Mouse (Mus musculus): ENCODE results near the gene Mydgf. TPM values are rescaled to one million over a fixed set of nuclear protein-coding genes. Genes with fewer than 3 reads are reported as not detected.
A peak's percentile ranks its signal among the peaks of the same experiment; 100 is the strongest.

Mydgf gene
- total RNA-seq, 2 experiments from 2014 or later, result 42.4 to 47.5 TPM

GRCm38 (mm10) chr17:56194765-56195164 is 11.0 kb upstream of the Mydgf start:
- no peak for DNase-seq (ENCODE audit: low spot score in 2 of 2)

- no peak for DNase-seq (ENCODE audit: low spot score in 2 of 2)
Measured at GRCm38 (mm10) chr17:56194357-56194756, 10.6 kb upstream of the Mydgf start.

- no peak for DNase-seq (ENCODE audit: low spot score in 2 of 2)
Measured at GRCm38 (mm10) chr17:56191266-56191665, 7.5 kb upstream of the Mydgf start.

DNA sequence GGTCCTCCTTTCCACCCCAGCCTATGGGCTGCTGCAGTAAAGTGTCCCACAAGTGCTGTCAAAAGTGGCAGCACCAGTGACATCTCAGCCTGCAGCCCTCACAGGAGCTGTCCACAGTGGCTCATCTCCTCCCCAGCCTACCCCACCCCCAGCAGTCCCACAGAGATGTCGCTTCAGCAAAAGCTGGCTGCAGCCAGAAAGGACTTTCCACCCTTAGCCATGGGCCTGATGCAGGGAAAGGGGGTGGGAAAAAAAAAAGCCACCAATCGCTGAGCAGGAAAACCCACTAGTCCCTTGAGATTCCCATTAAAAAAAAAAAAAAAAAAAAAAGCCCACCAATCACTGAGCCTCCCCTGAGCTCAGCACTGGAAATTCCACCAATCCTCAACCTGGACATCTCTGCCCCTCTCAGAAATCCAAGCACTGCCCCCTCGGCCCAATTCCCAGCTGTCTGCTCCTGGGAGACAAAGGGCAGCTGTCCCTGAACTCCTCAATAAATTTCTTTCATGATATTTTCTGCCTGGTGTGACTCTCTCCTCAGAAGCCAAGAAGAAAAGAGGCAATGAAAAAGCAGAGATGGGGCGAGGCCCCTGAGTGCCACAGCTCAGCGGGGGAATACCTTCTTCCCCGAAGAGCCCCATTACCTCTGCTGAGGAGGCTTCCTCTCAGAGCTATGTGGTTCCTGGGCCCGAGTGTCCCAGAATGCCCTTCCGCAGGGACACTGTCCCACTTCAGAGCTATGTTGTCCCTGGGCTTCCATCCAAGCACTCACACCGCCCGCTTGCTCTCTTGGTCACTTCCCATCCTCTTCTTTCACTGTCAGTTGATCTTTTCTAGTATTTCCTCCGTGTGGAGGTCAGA is 1.8 kb upstream of the Mydgf start:
- peak in 1 of 2 experiments; percentile 51 for DNase-seq (ENCODE audit: low spot score in 2 of 2)

DNA sequence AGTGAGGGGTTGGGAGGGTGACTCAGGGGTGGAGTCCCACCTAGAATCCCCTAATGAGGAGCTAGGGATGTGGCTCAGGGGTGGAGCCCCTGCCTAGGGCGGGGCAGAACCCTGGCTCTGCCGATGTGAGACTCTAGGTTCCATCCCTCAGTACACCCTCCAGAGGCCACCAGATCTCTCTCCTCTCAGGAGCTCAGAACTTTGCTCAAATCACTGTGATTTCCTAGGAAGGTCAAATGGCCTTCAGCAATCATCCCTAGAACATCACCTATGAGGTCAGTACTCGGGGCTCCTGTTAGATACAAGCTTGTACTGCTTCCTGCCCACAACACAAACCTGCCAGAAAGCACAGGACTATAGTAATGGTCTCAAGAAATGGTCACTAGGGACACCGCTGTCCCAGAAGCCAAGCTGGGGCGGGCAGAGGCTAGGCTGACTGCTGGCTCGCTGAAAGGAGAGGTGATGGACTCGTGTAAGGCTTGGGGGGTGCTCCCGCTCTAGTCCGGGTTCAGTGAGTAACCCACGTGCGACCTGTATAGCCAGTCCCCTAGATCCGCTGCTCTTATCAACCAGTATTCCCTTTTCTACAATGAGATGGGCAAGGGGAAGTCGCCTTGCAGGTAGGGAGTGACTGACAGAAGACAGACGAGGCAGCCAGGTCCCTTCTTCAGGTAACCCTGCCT is 604 bp downstream of the Mydgf start:
- DNase-seq (ENCODE audit: low spot score in 2 of 2), result no peak

- no peak for DNase-seq (ENCODE audit: low spot score in 2 of 2)
Measured at GRCm38 (mm10) chr17:56175416-56175815, 8.3 kb downstream of the Mydgf start.

DNA sequence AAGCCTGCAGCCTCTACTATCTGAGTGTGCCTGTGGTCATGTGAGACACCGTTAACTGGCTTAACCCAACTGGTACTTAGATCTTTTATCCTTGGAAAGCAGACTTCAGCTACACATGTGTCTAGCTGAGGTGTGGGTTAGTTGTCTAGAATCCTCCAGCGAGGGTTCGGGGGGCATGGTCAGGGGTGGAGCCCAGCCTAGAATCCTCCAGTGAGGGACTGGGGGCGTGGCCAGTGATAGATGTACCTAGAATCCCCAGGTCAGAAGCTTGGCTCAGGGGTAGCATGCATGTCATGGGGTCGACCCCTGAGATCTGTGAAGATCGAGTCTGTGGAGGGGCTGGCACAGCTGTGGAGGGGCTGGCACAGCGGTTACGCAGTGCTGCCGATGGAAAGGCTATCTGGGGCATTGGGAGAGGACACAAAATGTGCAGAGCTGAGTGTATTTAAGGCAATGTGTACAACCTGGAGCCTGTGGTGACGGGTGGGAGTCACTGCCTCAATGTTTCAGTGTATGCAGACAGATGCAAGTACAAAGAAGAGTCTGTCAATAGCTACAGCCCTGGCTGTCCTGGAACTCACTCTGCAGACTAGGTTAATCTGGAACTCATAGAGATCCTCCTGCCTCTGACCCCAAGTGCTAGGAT is 10.2 kb downstream of the Mydgf start:
- DNase-seq (ENCODE audit: low spot score in 2 of 2), result no peak

- no peak for DNase-seq (ENCODE audit: low spot score in 2 of 2)
Measured at GRCm38 (mm10) chr17:56171881-56172280, 11.8 kb downstream of the Mydgf start.

DNA sequence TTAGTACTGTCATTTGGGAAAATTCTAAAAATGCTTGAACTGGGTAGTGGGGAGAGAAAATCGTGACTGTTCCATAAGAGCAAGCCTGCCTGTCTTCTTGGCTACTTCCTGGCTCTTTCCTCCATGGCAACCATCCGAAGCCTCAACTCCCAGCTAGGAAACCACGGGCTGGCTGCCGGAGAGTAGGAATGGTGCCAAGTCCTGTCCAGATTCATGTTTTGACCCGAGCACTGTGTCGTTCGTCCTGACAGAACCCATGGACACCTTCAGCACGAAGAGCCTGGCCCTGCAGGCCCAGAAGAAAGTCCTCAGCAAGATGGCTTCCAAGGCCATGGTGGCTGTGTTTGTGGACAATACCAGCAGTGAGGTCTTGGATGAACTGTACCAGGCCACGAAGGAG is 12.3 kb downstream of the Mydgf start:
- DNase-seq (ENCODE audit: low spot score in 2 of 2), result no peak

- no peak for DNase-seq (ENCODE audit: low spot score in 2 of 2)
Measured at GRCm38 (mm10) chr17:56170636-56171035, 13.1 kb downstream of the Mydgf start.

- DNase-seq (ENCODE audit: low spot score in 2 of 2), result no peak
Measured at GRCm38 (mm10) chr17:56169830-56170229, 13.9 kb downstream of the Mydgf start.

- DNase-seq (ENCODE audit: low spot score in 2 of 2), result no peak
Measured at GRCm38 (mm10) chr17:56165671-56166070, 18.0 kb downstream of the Mydgf start.

GRCm38 (mm10) chr17:56164510-56164909 is 19.2 kb downstream of the Mydgf start:
- no peak for DNase-seq (ENCODE audit: low spot score in 2 of 2)

DNA sequence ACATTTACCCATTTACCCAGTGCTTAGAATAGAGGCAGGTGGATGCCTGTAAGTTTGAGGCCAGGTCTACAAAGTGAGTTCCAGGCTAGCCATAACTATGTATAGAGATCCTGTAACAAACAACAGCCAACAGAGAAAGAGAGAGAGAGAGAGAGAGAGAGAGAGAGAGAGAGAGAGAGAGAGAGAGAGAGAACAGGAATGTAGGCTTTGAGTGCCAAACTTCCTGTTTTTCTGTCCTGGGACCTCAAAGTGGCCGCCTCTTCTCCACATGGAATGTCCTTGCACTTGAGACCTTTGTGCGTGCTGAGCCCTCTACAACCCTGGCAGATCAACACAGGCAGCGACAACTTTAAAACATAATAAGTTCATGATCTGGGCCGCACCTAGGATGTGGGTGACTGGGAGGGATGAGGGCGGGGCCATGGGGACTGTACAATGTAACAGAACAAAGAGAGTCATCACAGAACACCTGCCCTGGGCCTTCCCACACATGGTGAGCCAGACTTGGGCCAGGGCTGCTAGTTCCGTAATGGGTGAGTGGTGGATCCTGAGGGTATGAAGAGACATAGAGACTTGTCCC is 20.1 kb downstream of the Mydgf start:
- no peak for DNase-seq (ENCODE audit: low spot score in 2 of 2)

GRCm38 (mm10) chr17:56162231-56162774 is 21.4 kb downstream of the Mydgf start, which contains the start of gene Tnfaip8l1:
Gene Tnfaip8l1, plus strand, starts transcription at chr17:56162477.
- DNase-seq (ENCODE audit: low spot score in 2 of 2), result peak; percentile 87 to 93

DNA sequence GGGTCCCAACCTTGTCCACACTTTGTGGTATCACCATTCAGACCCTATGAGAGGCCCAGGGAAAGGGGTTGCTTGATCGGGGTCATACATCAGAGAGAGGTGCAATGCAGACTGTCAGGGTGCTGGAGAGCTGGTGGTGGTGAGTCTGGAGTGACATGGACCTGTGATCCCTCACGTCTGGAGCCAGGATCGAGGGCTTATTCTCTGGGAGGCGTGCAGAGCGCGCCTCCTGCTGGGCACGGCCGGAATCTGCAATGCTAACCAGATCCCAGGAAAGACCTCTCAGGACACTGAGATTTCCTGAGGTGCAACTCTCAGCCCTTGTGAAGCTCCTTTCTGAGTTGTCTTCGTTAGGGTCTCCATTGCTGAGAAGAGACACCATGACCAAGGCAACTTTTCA is 24.0 kb downstream of the Mydgf start:
- peak; percentile 51 to 57 for DNase-seq (ENCODE audit: low spot score in 2 of 2)

DNA sequence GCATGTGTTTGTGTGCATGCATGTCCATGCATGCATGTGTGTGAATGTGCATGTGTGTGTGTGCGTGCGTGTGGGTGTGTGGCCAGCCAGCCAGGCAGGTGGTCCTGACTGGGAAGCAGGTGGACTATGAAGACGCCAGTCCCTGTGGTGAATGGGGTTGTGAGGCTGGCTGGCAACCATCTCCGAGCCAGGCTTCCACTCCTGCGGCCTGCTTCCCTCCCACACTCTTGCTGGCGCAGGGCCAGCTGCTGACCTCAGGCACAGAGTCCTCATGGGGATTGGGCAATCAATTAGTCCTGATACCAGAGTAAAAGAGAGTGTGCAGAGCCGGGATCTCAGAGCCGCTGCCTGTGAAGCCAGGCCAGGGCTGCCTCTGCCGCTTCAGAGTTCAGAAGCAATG is 30.1 kb downstream of the Mydgf start:
- DNase-seq (ENCODE audit: low spot score in 2 of 2), result peak in 1 of 2 experiments; percentile 46

- no peak for DNase-seq (ENCODE audit: low spot score in 2 of 2)
Measured at GRCm38 (mm10) chr17:56149897-56150296, 33.8 kb downstream of the Mydgf start.

DNA sequence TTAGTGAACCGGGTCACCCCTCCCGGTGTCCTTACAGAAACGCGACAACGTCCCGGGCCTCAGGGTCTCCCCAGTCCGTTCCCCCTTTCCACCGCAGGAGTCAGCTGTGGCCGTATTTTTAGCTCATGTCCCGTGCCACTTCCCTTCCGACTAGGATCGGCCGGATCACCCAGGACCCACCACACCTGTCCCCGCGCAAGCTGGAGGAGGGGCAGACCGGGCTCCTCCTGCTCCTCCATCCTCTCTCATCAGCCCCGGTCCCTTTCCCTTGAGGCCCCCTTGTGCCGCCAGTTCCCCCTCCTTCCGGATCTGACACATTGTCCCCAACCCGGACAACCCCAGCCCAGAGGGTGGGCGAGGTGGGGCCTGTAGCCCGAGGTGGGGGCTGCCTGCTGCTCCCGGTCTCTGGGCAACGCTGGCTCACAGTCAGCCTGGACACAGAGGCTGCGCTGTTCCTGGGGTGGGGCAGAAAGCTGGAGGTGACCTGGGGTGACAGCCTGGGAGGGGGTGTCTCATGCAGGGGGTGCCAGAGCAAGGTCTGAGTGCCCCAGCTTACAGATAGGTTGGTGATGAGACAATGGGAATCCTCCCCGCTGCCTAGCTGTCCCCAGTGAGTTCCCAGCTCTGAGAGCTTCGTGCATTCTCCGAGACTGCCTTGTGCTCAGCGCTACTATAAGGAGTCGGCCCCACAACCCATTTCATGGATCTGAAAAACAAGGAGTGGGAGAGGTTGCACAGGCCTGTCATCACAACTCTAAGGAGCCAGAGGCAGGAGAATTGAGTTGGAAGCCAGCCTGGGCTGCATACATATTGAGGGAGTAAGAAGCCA is 34.7 kb downstream of the Mydgf start:
- no peak for DNase-seq (ENCODE audit: low spot score in 2 of 2)

GRCm38 (mm10) chr17:56148280-56148679 is 35.4 kb downstream of the Mydgf start:
- DNase-seq (ENCODE audit: low spot score in 2 of 2), result no peak

All from gastrocnemius, postnatal 4 days (tissue).